Mouse (Mus musculus) lung, embryonic 14.5 days (tissue): ENCODE results near the gene Rpl12. TPM values are rescaled to one million over a fixed set of nuclear protein-coding genes. Genes with fewer than 3 reads are reported as not detected.

ENCODE experiments used
- ATAC-seq: fragments of 200-750 bp; cut with Nextera tagmentation; 2 replicates; pipeline ENCODE4 v1.8.0; 2017; ENCODE audit warnings: mild to moderate bottlenecking, moderate TSS enrichment, moderate library complexity; ENCODE audit not compliant: insufficient read depth
- DNase-seq: peaks from one replicate; pipeline ENCODE4 v3.0.0-alpha.2; 2015
- H3K27ac ChIP-seq: fragments of 300-500 bp; sonication (generic); 2 replicates; pipeline ENCODE4 v1.5.1; 2014; ENCODE audit warnings: low read depth, mild to moderate bottlenecking, moderate library complexity
- H3K27me3 ChIP-seq: fragments of 300-500 bp; sonication (generic); 2 replicates; pipeline ENCODE4 v1.6.1; 2014; ENCODE audit warnings: low read length, control low read depth; ENCODE audit not compliant: insufficient read depth
- H3K36me3 ChIP-seq: fragments of 300-500 bp; sonication (generic); 2 replicates; pipeline ENCODE4 v1.6.1; 2014; ENCODE audit warnings: control low read depth; ENCODE audit not compliant: insufficient read depth
- H3K4me1 ChIP-seq: fragments of 300-500 bp; sonication (generic); 2 replicates; pipeline ENCODE4 v1.6.1; 2014; ENCODE audit warnings: antibody characterized with exemption, control low read depth; ENCODE audit not compliant: insufficient read depth
- H3K4me2 ChIP-seq: fragments of 300-500 bp; sonication (generic); 2 replicates; pipeline ENCODE4 v1.6.1; 2014; ENCODE audit warnings: mild to moderate bottlenecking
- H3K4me3 ChIP-seq: fragments of 300-500 bp; sonication (generic); 2 replicates; pipeline ENCODE4 v1.5.1; 2014; ENCODE audit warnings: low read depth, low read length
- H3K9ac ChIP-seq: fragments of 300-500 bp; sonication (generic); 2 replicates; pipeline ENCODE4 v1.6.1; 2014
- H3K9me3 ChIP-seq: fragments of 300-500 bp; sonication (generic); 2 replicates; pipeline ENCODE4 v1.6.1; 2016; ENCODE audit warnings: low read depth, low read length, control low read depth
- CTCF ChIP-seq: IDR thresholded peaks from 2 replicates; pipeline ENCODE4 v1.5.1; 2016; ENCODE audit warnings: antibody characterized with exemption, low read depth
- WGBS: fragments of 180-500 bp; shearing (Covaris S2); extraction: QIAGEN DNeasy Blood & Tissue Kit; methylation state at CpG from one replicate; pipeline ENCODE4 v1.1.7; 2014; 5-methylcytosine and 5-hydroxymethylcytosine counted together
- polyA plus RNA-seq: library from polyadenylated mRNA; unstranded; fragments of >200 nt; fragmentation: Nextera tagmentation; extraction: Ambion mirVana; gene quantifications from 2 replicates; pipeline ENCODE4 v1.2.1, GENCODE M21; 2014

The Rpl12 gene
- 235 and 256 TPM in 2 replicates for polyA plus RNA-seq

DNA sequence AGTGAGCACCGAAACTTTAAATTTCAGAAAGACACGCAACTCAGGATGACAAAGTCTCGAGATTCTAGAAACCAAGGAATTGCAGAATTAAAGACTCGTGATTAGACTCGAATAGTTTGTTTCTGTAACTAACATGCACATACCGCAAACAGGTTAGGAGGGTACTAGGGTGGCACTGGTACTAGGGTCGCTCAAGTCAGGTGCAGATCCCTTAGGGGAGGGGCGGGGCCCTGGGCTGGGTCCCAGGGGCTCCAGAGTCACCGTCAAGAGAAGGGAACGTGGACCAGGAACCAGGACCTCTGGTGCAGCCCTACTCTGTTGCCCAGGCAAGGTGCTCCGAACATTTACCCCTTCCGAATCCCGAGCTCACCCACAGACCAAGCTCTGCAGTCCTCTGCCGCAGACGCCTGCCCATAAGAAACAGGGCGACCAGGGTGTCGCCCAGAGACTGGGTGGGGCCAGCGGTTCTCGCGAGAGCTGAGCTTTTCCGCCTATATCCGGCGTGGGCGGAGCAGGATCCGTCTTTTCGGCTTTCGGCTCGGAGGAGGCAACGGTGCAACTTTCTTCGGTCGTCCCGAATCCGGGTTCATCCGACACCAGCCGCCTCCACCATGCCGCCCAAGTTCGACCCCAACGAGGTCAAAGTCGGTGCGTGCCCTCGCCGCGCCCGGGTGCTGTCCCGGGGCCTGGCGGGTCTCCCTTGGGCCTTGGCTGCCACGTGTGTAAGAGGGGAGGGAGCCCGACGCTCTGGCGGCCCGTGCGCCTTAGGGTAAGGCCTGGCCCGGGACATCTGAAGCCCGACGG is at the start of gene Rpl12, which contains the start of gene Lrsam1:
Gene Rpl12 (plus strand): TSS at position 368 of the 804 bp plus-strand sequence.
Gene Lrsam1 (minus strand): TSS at position 423 of the 804 bp plus-strand sequence.
- ATAC-seq (peak; percentile 92), DNase-seq (peak; percentile 99)
- H3K36me3 ChIP-seq = peaks cover 31% of the 10 kb centered on the region

DNA sequence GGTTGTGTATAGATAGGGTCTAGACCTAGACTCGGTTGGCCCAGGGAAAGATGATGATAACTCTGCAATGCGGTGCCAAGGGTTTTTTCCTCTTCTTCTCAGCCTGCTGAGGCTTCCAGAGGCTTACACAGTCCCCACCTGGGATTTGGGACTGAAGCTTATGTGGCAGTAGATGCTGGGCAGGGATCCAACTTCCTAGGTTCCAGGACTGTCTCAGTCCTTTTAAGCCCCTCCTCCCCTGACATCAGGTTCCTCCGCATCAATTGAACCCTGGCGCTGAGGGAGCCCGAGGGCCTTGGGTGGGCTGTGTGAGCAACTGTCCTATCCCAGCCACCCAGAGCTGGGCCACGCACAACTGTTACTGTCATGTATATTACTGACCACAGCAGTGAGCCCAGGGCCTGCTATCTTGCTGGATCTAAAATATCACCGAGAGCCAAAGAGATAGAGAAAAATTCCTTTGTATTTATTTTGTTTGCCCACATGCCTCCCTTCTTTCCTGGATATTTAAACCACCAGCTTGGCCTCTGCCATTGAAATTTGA is 49.6 kb upstream of the Rpl12 start:
- Histone ChIP-seq H3K4me3 (no peak overlapping the region), H3K27ac (no peak overlapping the region), H3K36me3 (peaks cover 63% of the 10 kb centered on the region), H3K4me2 (no peak overlapping the region), H3K4me1 (peaks cover 31% of the 10 kb centered on the region), H3K9me3 (no peaks in the 10 kb centered on the region), H3K27me3 (no peaks in the 10 kb centered on the region), H3K9ac (no peak overlapping the region)
- TF ChIP-seq CTCF = no peak
- WGBS = 77% methylated on average over 7 of the region's 7 CpGs
- no peak for DNase-seq
- no peak for ATAC-seq

More for the DNA sequence above, at the start of gene Rpl12, which contains the start of gene Lrsam1:
- H3K9me3 ChIP-seq = no peaks in the 10 kb centered on the region
- peak within 1 kb of the TSS; percentile 97 for H3K4me3 ChIP-seq
- H3K9ac ChIP-seq = peak within 1 kb of the TSS; percentile 99
- H3K4me1 ChIP-seq = peaks cover 8% of the 10 kb centered on the region
- peak within 1 kb of the TSS; percentile 94 for H3K27ac ChIP-seq
- WGBS = 3% methylated on average over 55 of the region's 55 CpGs
- peak within 1 kb of the TSS; percentile 90 for H3K4me2 ChIP-seq
- no peaks in the 10 kb centered on the region for H3K27me3 ChIP-seq
- no peak for TF ChIP-seq CTCF

DNA sequence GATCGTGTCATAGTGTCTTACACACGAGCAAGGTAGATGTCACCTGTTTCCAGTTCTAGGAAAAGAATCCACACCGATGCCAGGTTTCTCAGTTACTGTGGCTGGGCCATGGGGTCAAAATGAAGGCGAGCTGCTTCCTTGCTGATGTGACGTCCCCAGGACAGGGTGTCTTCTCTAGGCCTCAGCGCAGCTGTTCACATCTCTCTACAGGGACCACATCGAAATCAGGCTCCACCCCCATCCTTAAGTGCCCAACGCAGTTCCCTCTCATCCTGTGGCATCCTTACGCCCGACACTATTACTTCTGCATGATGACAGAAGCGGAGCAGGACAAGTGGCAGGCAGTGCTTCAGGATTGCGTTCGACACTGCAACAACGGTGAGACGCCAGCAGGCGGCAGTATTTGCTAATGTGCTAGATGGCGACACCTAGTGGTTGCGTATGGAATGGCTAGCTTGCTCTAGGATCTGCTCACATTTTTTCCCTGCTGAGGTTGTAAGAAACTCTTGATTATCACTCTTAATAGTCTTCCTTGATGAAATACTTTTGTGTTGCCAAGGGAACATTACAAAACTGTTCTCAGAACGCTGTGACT is 49.1 kb upstream of the Rpl12 start:
- Histone ChIP-seq H3K9me3 (no peaks in the 10 kb centered on the region), H3K4me3 (no peak overlapping the region), H3K36me3 (peaks cover 66% of the 10 kb centered on the region), H3K27me3 (no peaks in the 10 kb centered on the region), H3K27ac (no peak overlapping the region), H3K9ac (no peak overlapping the region), H3K4me2 (no peak overlapping the region), H3K4me1 (peaks cover 30% of the 10 kb centered on the region)
- DNase-seq (peak; percentile 98), ATAC-seq (no peak)
- WGBS = 28% methylated on average over 19 of the region's 19 CpGs
- TF ChIP-seq CTCF = peak; percentile 100

DNA sequence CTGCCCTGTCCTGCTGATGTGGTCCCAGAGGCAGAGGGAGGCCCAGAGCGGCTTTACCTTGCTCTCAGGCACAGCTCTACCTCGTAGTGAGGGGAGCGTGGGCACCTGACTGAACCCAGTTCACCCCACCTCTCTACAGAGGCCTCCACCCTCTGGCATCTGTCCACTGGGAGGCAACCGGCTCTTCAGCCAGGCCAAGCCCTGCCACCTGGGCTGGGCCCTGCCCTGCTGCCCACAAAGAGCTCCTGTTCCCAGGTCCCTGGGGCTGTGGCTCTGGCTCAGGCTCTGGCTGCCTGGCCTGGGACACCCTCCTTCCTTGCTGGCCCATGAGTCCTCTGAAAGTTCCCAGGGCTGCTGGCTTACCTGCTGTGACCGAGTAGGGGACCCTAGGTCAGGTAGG is 47.0 kb upstream of the Rpl12 start:
- 78% methylated on average over 5 of the region's 5 CpGs for WGBS
- ATAC-seq = no peak
- no peak for DNase-seq
- no peak for TF ChIP-seq CTCF
- 0 out of 2 replicates have a peak overlapping the region, but pooled peaks have one; percentile 8 for H3K4me2 ChIP-seq
- peaks cover 10% of the 10 kb centered on the region for H3K4me1 ChIP-seq
- H3K36me3 ChIP-seq = peaks cover 79% of the 10 kb centered on the region
- no peak overlapping the region for H3K4me3 ChIP-seq
- peak overlapping the region; percentile 87 for H3K27ac ChIP-seq
- H3K9ac ChIP-seq = peak overlapping the region; percentile 43
- no peaks in the 10 kb centered on the region for H3K27me3 ChIP-seq
- H3K9me3 ChIP-seq = no peaks in the 10 kb centered on the region

DNA sequence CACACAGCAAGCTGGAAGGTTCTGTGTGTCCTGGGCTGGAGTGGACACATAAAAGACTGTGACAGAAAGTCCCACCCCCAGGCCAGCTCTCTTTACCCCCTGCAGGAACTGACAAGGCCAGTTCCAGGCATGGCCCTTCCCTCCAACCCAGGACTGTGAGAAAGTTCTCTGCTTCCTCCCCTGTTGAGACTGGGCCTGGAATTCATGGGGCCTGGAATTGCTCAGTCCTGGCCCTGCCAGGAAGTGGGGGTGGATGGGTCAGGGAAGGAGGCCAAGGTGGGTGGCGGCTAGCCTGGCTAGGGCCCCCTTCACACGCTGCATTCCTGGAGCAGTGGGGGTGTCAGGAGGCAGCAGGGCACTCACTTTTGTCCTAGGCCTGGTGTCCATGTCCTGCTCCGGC is 46.5 kb upstream of the Rpl12 start:
- peak; percentile 75 for DNase-seq
- Histone ChIP-seq H3K9ac (peak overlapping the region; percentile 43), H3K36me3 (peaks cover 84% of the 10 kb centered on the region), H3K27ac (peak overlapping the region; percentile 87), H3K27me3 (no peaks in the 10 kb centered on the region), H3K4me2 (0 out of 2 replicates have a peak overlapping the region, but pooled peaks have one; percentile 8), H3K4me1 (peaks cover 10% of the 10 kb centered on the region), H3K4me3 (no peak overlapping the region), H3K9me3 (no peaks in the 10 kb centered on the region)
- TF ChIP-seq CTCF = no peak
- 48% methylated on average over 3 of the region's 3 CpGs for WGBS
- peak; percentile 77 for ATAC-seq

DNA sequence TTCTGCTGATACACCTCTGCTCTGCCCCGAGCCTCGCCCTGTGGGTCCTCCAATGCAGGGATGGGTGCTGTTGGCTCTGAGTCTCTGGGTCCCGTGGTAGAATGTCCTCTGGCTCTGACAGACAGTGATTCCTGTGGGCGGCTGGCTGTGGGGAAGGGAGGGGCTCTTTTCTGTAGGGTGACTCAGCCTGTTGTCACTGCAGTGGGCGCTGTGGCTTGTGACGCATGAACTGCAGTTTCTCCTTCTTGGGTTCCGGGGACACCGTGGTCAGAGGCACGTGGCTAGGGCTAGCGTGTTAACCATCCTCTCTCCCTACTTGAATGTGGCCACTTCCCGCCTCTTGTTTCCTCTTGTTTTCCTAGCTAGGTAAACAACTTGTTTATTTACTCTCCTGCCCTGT is 43.8 kb upstream of the Rpl12 start:
- 77% methylated on average over 11 of the region's 11 CpGs for WGBS
- H3K9ac ChIP-seq = no peak overlapping the region
- H3K4me2 ChIP-seq = no peak overlapping the region
- no peak for DNase-seq
- H3K9me3 ChIP-seq = no peaks in the 10 kb centered on the region
- no peak overlapping the region for H3K27ac ChIP-seq
- peaks cover 10% of the 10 kb centered on the region for H3K4me1 ChIP-seq
- ATAC-seq = no peak
- H3K4me3 ChIP-seq = no peak overlapping the region
- no peaks in the 10 kb centered on the region for H3K27me3 ChIP-seq
- H3K36me3 ChIP-seq = peaks cover 94% of the 10 kb centered on the region
- no peak for TF ChIP-seq CTCF

DNA sequence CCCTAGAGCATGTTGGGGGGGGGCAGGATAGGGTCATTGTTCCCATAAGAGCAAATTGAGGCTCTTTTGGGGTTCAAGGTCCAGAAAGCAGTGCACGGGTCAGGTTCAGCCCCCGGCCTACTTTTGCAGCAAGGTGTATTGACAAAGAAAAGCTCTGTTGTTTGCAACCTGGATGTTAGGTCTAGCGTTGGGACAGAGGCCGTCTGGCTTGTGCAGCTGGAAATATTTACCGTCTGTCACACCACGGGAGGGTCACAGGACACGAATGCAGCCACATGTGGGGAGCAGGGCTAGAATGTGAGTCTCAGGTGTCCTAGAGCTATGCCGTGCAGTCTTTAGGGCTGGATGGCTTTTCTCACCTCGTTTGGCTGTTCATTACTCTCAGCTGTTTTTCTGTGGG is 43.0 kb upstream of the Rpl12 start:
- Histone ChIP-seq H3K4me1 (peaks cover 10% of the 10 kb centered on the region), H3K4me3 (no peak overlapping the region), H3K4me2 (no peak overlapping the region), H3K36me3 (peaks cover 95% of the 10 kb centered on the region), H3K9me3 (no peaks in the 10 kb centered on the region), H3K27ac (no peak overlapping the region), H3K27me3 (no peaks in the 10 kb centered on the region), H3K9ac (no peak overlapping the region)
- DNase-seq = no peak
- ATAC-seq = no peak
- WGBS = 64% methylated on average over 9 of the region's 9 CpGs
- no peak for TF ChIP-seq CTCF
